Mouse (Mus musculus): ENCODE measurements at regions not wholly inside any gene's neighbourhood (a gene's known extent, or its start where the extent isn't known, plus 50 kb on each side); places are given as distances from the start of the nearest gene placed in this dataset.

DNA sequence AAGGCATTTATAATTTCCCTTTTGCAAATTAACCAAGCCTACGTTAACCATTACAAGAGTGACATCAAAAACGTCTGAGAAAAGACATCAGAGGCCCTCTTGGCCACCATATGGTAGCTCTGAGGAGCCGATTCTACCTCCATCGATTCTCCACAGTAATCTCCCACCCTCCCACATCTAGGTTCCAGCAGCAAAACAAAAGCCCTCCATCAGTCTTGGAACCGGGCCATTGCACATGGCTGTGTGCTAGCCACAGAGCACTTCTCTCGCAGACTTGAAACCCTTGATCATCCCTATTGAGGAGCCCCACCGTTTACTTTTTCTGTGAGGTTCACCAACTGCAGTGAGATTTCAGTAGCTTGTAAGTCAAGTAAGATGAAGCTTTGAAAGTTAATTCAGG is 310.5 kb upstream of the Adamts9 start:
- Histone ChIP-seq H3K4me1 (ENCODE audit: control insufficient read depth, insufficient read depth, low read length) (no peaks in the 10 kb centered on the region), H3K27ac (replicated peaks; ENCODE audit: low read depth, low read length) (no peak overlapping the region), H3K9ac (ENCODE audit: low read length) (no peak overlapping the region), H3K27me3 (ENCODE audit: control insufficient read depth, insufficient read depth, low read length) (no peaks in the 10 kb centered on the region), H3K4me3 (ENCODE audit: low read depth, low read length) (no peak overlapping the region), H3K9me3 (ENCODE audit: control insufficient read depth, low read length) (no peaks in the 10 kb centered on the region), H3K4me2 (ENCODE audit: low read depth, severe bottlenecking) (no peak overlapping the region), H3K36me3 (ENCODE audit: control insufficient read depth, insufficient read depth, low read length) (no peaks in the 10 kb centered on the region)
- DNase-seq (ENCODE audit: low spot score) = no peak
- no peak for ATAC-seq (ENCODE audit: insufficient number of reproducible peaks, low FRiP score, low TSS enrichment, low read depth)
- 77% methylated on average over 7 of the region's 7 CpGs for WGBS

DNA sequence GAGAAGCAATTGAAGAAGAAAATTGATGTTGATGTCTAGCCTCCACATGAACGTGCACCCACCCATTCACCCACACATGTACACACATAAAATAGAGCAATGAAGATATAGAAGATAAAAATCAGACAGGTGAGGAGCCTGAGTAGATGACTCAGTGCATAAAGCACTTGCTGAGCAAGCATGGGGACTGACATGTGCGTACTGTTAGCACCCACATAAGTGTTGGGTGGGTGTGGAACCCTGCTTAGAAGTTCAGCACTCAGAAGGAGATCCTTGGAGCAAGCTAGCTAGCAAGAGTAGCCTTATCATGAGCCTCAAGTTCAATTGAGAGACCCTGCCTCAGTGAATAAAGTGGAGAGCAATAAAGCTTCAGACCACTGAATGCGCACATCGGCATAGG is 305.7 kb upstream of the Adamts9 start:
- Histone ChIP-seq H3K9ac (ENCODE audit: low read length) (no peak overlapping the region), H3K36me3 (ENCODE audit: control insufficient read depth, insufficient read depth, low read length) (no peaks in the 10 kb centered on the region), H3K27me3 (ENCODE audit: control insufficient read depth, insufficient read depth, low read length) (no peaks in the 10 kb centered on the region), H3K27ac (replicated peaks; ENCODE audit: low read depth, low read length) (no peak overlapping the region), H3K4me3 (ENCODE audit: low read depth, low read length) (no peak overlapping the region), H3K4me2 (ENCODE audit: low read depth, severe bottlenecking) (no peak overlapping the region), H3K4me1 (ENCODE audit: control insufficient read depth, insufficient read depth, low read length) (no peaks in the 10 kb centered on the region), H3K9me3 (ENCODE audit: control insufficient read depth, low read length) (no peaks in the 10 kb centered on the region)
- WGBS = 96% methylated on average over 4 of the region's 4 CpGs
- no peak for DNase-seq (ENCODE audit: low spot score)
- no peak for ATAC-seq (ENCODE audit: insufficient number of reproducible peaks, low FRiP score, low TSS enrichment, low read depth)

DNA sequence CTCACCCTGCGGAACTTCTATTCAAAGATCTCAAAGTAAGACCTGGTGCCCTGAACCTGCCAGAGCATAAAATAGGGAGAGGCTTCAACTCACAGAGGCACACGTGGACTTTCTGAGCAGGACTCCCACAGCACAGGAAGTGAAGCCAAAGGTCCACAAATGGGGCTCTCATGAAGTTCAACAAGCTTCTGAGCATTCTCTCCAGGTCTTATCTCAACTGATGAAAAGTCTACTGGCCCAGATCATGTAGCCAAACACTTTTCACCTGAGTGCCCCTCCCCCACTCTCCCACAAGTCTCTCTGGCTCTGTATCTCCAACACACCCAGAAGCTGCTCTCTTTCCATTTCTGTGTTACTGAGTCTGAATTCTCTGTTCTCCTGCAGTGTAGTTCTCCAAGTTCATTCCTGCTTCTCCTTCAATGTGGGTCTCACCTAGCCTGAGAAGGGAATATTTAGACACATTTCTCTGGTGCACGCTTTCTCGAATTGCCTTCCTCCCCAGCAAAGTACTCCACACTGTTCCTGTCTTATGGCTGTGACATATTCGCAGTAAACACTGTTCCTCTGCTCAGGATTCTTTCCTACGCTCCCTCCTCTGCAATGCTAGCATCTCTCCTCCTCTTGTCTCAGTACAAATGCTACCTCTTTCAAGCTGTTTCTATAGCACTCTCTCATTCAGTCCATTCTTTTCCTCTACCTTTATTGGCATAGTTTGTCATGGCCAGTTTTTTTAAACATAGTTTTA is 303.4 kb upstream of the Adamts9 start:
- 83% methylated on average over 6 of the region's 6 CpGs for WGBS
- H3K9ac ChIP-seq (ENCODE audit: low read length) = no peak overlapping the region
- ATAC-seq (ENCODE audit: insufficient number of reproducible peaks, low FRiP score, low TSS enrichment, low read depth) = no peak

DNA sequence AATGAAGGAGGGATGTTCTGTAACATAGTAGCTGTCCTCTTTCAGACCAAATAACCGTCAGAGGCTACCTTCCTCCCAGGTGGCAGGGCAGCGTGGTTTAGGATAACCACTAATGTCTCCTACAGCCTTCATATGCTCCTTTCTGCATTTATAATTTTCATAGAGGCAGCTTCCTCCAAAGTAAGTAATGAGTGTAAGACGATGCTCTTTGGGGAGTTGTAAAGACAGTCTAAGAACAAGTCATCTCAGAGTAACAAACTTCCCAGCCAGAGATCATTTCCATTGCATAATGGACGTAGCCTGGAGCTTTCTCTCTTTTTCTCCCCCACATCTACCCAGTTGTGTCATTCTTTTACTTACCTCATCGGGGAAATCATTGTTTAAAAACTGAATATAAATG is 292.3 kb upstream of the Adamts9 start:
- 71% methylated on average over 5 of the region's 5 CpGs for WGBS
- DNase-seq (ENCODE audit: low spot score) (no peak), ATAC-seq (ENCODE audit: insufficient number of reproducible peaks, low FRiP score, low TSS enrichment, low read depth) (no peak)
- Histone ChIP-seq H3K9me3 (ENCODE audit: control insufficient read depth, low read length) (no peaks in the 10 kb centered on the region), H3K36me3 (ENCODE audit: control insufficient read depth, insufficient read depth, low read length) (no peaks in the 10 kb centered on the region), H3K27me3 (ENCODE audit: control insufficient read depth, insufficient read depth, low read length) (no peaks in the 10 kb centered on the region), H3K4me1 (ENCODE audit: control insufficient read depth, insufficient read depth, low read length) (no peaks in the 10 kb centered on the region), H3K4me2 (ENCODE audit: low read depth, severe bottlenecking) (no peak overlapping the region), H3K4me3 (ENCODE audit: low read depth, low read length) (no peak overlapping the region), H3K27ac (replicated peaks; ENCODE audit: low read depth, low read length) (no peak overlapping the region), H3K9ac (ENCODE audit: low read length) (no peak overlapping the region)

More for the DNA sequence above, 303.4 kb upstream of the Adamts9 start:
- Histone ChIP-seq H3K4me3 (ENCODE audit: low read depth, low read length) (no peak overlapping the region), H3K4me1 (ENCODE audit: control insufficient read depth, insufficient read depth, low read length) (no peaks in the 10 kb centered on the region), H3K27ac (replicated peaks; ENCODE audit: low read depth, low read length) (no peak overlapping the region), H3K9me3 (ENCODE audit: control insufficient read depth, low read length) (no peaks in the 10 kb centered on the region), H3K4me2 (ENCODE audit: low read depth, severe bottlenecking) (no peak overlapping the region), H3K36me3 (ENCODE audit: control insufficient read depth, insufficient read depth, low read length) (no peaks in the 10 kb centered on the region), H3K27me3 (ENCODE audit: control insufficient read depth, insufficient read depth, low read length) (no peaks in the 10 kb centered on the region)
- DNase-seq (ENCODE audit: low spot score) = no peak

DNA sequence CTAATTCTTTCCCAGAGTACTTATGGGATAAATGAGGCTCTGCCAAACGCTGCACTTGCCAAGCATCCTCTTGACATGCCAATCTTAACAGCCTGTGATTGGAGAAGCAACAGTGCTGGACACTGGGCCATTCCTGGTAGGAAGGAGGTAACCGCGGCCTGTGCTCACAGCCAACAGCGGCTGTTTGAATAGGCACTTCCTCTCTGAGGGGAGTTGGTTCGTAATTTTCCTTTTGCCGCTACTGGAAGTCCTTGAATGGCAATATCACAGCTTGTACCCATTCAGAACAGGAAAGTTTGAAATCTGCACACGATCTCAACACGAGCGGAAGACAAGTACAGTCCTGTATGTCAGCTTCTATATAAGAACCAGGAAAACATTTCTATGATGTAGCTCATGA is 289.3 kb upstream of the Adamts9 start:
- WGBS = 89% methylated on average over 9 of the region's 9 CpGs

DNA sequence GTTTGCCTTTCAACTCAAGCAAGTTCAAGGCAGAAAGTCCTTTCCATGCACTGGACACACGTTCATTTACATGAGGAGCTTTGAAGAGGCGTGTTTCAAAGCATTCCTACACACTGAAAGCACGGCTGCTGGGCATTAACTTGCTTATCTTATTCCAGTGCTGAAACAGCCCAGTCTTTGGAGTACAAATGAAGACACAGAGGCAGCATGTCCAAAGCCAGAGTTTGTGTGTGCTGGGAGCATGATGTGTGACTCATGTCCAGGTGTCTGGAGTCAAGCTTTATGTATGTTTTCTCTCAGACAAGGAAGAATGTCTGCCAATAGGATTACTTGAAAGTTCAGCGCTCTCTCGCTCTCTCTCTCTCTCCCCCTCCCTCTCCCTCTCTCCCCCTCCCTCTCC is 287.2 kb upstream of the Adamts9 start:
- H3K27ac ChIP-seq (replicated peaks; ENCODE audit: low read depth, low read length) = no peak overlapping the region
- ATAC-seq (ENCODE audit: insufficient number of reproducible peaks, low FRiP score, low TSS enrichment, low read depth) = no peak
- H3K4me3 ChIP-seq (ENCODE audit: low read depth, low read length) = no peak overlapping the region
- H3K9me3 ChIP-seq (ENCODE audit: control insufficient read depth, low read length) = no peaks in the 10 kb centered on the region
- no peak overlapping the region for H3K9ac ChIP-seq (ENCODE audit: low read length)
- DNase-seq (ENCODE audit: low spot score) = no peak
- no peaks in the 10 kb centered on the region for H3K36me3 ChIP-seq (ENCODE audit: control insufficient read depth, insufficient read depth, low read length)
- no peaks in the 10 kb centered on the region for H3K4me1 ChIP-seq (ENCODE audit: control insufficient read depth, insufficient read depth, low read length)
- H3K4me2 ChIP-seq (ENCODE audit: low read depth, severe bottlenecking) = no peak overlapping the region
- no peaks in the 10 kb centered on the region for H3K27me3 ChIP-seq (ENCODE audit: control insufficient read depth, insufficient read depth, low read length)
- 74% methylated on average over 5 of the region's 5 CpGs for WGBS

More for the DNA sequence above, 289.3 kb upstream of the Adamts9 start:
- H3K4me3 ChIP-seq (ENCODE audit: low read depth, low read length) = no peak overlapping the region
- no peak overlapping the region for H3K9ac ChIP-seq (ENCODE audit: low read length)
- H3K27me3 ChIP-seq (ENCODE audit: control insufficient read depth, insufficient read depth, low read length) = no peaks in the 10 kb centered on the region
- H3K9me3 ChIP-seq (ENCODE audit: control insufficient read depth, low read length) = no peaks in the 10 kb centered on the region
- ATAC-seq (ENCODE audit: insufficient number of reproducible peaks, low FRiP score, low TSS enrichment, low read depth) (no peak), DNase-seq (ENCODE audit: low spot score) (no peak)
- no peak overlapping the region for H3K27ac ChIP-seq (replicated peaks; ENCODE audit: low read depth, low read length)
- no peaks in the 10 kb centered on the region for H3K36me3 ChIP-seq (ENCODE audit: control insufficient read depth, insufficient read depth, low read length)
- no peak overlapping the region for H3K4me2 ChIP-seq (ENCODE audit: low read depth, severe bottlenecking)
- no peaks in the 10 kb centered on the region for H3K4me1 ChIP-seq (ENCODE audit: control insufficient read depth, insufficient read depth, low read length)

DNA sequence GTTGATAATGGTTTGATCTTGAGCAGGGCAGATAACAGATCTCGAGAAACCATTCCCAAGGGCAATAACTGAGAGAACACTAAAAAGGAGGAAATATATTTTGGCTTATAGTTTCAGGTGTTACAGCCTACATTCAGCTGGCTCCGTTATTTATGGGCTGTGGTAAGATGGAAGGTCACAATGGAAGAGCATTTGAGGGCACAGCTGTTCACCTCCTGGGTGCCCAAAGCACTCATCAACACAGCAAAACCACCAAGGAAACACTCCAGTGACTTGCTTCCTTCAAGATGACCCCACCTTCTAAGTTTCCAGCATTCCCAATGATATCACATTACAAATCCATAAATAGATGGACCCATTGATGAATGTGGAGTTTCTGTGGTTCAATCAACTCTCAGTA is 286.0 kb upstream of the Adamts9 start:
- WGBS = 90% methylated on average over 2 of the region's 2 CpGs
- Histone ChIP-seq H3K4me1 (ENCODE audit: control insufficient read depth, insufficient read depth, low read length) (no peaks in the 10 kb centered on the region), H3K9me3 (ENCODE audit: control insufficient read depth, low read length) (no peaks in the 10 kb centered on the region), H3K4me3 (ENCODE audit: low read depth, low read length) (no peak overlapping the region), H3K36me3 (ENCODE audit: control insufficient read depth, insufficient read depth, low read length) (no peaks in the 10 kb centered on the region), H3K27ac (replicated peaks; ENCODE audit: low read depth, low read length) (no peak overlapping the region), H3K9ac (ENCODE audit: low read length) (no peak overlapping the region), H3K4me2 (ENCODE audit: low read depth, severe bottlenecking) (no peak overlapping the region), H3K27me3 (ENCODE audit: control insufficient read depth, insufficient read depth, low read length) (no peaks in the 10 kb centered on the region)
- ATAC-seq (ENCODE audit: insufficient number of reproducible peaks, low FRiP score, low TSS enrichment, low read depth) (no peak), DNase-seq (ENCODE audit: low spot score) (no peak)

DNA sequence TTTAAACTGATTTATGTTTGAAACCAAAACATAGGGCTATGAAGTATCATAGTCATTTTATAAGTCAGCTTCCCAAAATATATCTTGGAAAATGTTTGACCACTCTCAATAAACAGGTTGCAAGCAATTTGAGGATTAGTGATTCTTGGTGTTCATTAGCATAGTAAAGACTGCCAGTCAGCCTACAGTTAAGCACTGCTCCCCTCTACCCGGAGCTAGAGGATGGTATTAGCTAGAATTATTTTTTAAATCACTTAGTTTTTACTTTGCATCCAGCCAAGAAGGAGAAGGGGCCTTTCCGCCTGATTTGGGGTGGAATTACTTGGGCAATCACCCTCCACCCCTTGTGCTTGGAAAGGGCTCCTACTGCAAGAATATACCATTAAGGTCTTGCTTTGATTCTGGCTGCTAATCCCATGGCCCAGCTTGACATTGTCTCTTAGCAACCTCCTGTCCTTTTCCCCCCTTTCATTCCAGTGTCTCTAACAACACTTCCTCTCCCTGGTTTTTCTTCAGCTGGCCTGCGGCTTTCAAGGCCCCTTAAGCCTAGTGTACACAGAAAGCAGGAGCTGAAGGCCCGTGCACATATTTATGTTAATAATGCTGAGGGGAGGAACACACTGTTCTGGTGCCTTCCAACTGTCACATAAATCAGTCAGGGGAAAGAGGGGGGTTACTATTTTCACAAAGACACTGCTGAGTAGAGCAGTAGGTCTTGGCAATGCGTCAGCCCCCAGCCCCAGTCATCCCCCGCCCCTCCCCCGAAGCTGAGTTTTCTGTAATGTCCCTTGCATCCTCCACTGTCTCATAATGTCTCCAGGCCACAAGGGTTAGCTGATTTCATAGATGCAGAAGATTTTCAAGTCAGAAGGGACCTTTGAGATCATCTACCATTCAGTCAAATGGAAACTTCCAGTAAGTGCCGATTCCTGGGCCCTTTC is 280.6 kb upstream of the Adamts9 start:
- no peaks in the 10 kb centered on the region; the same call in 1 of the 2 replicates for H3K27me3 ChIP-seq (ENCODE audit: control insufficient read depth, insufficient read depth, low read length)
- no peaks in the 10 kb centered on the region for H3K36me3 ChIP-seq (ENCODE audit: control insufficient read depth, insufficient read depth, low read length)
- H3K4me1 ChIP-seq (ENCODE audit: control insufficient read depth, insufficient read depth, low read length) = no peaks in the 10 kb centered on the region
- H3K9me3 ChIP-seq (ENCODE audit: control insufficient read depth, low read length) = no peaks in the 10 kb centered on the region
- no peak overlapping the region for H3K4me3 ChIP-seq (ENCODE audit: low read depth, low read length)
- 55% methylated on average over 8 of the region's 8 CpGs for WGBS
- H3K4me2 ChIP-seq (ENCODE audit: low read depth, severe bottlenecking) = no peak overlapping the region
- no peak for DNase-seq (ENCODE audit: low spot score)
- H3K27ac ChIP-seq (replicated peaks; ENCODE audit: low read depth, low read length) = no peak overlapping the region
- H3K9ac ChIP-seq (ENCODE audit: low read length) = no peak overlapping the region
- no peak for ATAC-seq (ENCODE audit: insufficient number of reproducible peaks, low FRiP score, low TSS enrichment, low read depth)
